Mouse (Mus musculus) urinary bladder, postnatal 36 days (tissue): ENCODE results near the gene Arl5c.

Experiments
- DNase-seq, 2 experiments: peaks; one replicate each; pipeline ENCODE4 v3.0.0; 2022; ENCODE audit warnings: low spot score in 2 of 2, mixed read lengths in 1 of 2

The Arl5c gene

GRCm38 (mm10) chr11:97995564-97996288 is at the start of gene Arl5c:
Arl5c (minus strand) TSS chr11:97996181.
- DNase-seq = peak in 1 of 2 experiments; percentile 30

DNA sequence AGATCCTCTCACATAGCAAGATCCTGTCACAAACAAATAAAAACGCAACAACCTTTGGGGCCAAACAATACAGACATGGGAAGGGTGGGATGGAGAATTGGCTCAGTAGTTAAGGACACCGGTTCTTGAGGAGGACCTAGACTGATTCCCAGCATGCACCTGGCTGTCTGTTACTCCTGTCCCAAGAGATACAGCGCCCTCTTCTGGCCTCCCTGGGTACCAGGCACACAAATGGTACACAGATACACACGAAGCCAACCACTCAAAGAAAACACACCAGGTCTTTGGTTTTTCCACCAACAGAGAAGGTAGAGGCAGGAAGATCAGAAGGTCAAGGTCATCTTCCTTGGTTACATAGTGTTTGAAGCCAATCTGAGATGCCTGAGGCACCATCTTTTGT is 49.6 kb upstream of the Arl5c start:
- DNase-seq = no peak

DNA sequence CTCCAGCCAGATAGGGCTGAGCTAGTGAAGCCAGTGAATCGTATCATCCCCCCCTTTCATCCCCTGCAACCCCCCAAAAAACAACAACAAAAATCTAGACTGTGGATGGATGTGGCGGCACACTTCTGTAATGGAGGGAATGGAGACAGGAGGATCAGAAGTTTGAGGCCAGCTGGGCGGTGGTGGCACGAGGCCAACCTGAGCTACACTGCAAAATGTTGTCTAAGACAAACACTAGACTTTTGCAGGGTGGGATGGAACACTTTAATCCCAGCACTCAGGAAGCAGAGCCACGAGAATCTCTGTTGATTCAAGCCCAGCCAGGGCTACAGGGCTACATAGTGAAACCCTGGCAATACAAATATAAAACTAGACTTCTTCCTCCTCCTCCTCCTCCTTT is 48.1 kb upstream of the Arl5c start:
- DNase-seq = no peak

- DNase-seq = no peak
Measured at GRCm38 (mm10) chr11:98042741-98043140, 46.8 kb upstream of the Arl5c start.

DNA sequence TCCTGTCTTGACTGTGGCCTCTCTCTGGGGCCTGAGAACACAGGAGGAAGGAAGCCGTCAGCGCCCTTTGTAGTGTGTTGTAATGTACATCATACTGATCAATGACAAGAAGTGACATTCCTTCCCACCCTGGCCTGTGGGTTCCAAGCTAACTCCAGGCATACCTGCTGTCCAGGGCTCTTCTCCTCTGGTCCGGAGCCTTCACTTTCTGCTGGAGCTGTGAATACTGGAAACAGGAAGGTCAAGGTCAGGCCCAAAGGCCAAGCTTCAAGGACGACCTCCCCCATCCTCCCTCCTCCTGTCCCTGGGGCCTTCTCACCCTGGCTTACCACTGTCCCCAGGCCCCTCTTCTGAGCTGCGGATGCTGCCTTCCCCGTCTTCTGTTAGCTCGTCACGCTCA is 45.0 kb upstream of the Arl5c start:
- DNase-seq = no peak

- DNase-seq = no peak
Measured at GRCm38 (mm10) chr11:98037871-98038270, 41.9 kb upstream of the Arl5c start.

DNA sequence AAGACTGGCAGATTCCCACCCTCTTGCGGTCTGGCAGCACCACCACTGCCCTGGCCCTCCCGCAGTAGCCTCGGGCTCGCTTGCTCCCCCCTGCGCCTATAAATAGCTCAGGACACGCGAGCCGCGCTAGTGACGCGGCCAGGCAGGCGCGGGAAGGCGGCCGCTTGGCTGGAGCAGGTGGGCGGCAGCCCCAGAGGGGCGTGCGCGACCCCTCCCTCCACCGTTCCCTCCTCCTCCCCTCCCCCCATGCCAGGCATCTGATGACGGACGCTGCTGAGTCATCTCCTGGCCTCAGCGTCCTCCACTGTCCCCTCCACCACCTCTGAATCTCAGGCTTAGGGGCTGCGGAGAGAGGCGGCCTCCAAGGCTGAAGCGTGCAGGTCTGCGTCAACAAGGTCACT is 40.0 kb upstream of the Arl5c start:
- DNase-seq = peak in 1 of 2 experiments; percentile 27

- DNase-seq = no peak
Measured at GRCm38 (mm10) chr11:98034840-98035239, 38.9 kb upstream of the Arl5c start.

DNA sequence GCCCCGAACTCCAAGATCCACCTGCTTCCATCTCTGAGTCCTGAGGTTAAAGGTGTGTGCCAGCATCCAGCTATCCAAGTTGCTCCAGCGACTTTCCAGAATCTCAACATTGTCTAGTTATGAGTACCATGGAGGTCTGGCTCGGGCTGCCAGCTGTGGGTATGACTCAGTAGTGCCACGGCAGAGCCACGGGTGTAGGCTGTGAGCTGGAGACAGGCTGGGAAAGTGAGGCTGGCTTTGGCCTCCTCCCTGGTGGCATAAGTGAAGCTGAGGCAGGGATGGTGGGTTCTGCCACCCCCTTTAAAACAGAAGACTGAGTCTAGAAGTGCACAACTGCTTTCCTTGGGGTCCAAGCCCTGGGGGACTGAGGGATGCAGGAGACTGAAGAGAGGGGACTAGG is 38.1 kb upstream of the Arl5c start:
- no peak for DNase-seq

- DNase-seq = peak; percentile 57 to 72
Measured at GRCm38 (mm10) chr11:98031443-98031770, 35.4 kb upstream of the Arl5c start.

DNA sequence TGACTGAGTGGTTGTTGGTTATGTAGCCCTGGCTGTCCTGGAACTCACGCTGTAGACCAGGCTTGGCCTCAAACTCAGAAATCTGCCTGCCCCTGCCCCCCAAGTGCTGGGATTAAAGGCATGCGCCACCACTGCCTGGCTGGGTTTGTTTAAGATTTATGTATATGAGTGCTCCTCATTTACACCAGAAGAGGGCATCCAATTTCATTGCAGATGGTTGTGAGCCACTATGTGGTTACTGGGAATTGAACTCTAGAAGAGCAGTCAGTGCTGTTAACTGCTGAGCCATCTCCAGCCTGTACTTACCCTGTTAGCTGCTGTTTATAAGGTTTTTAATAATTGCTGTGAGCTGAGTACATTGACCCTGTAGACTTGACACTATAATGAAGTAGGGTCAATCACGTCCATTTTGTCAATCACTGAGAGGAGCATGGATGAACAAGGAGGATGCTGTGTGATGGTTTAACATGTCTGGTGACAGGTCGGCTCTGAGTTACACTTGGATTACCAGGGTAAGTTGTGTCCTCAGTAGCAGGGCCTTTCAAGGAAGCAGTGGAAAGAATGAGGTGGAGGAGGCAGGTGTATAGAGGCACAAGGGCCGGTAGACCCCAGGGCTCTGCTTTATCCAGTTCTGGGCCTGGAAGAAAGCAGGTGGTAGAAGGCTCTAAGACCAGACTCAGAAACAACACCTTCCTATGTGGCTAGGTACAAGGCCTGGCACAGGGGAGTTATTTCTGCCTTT is 34.9 kb upstream of the Arl5c start:
- DNase-seq = no peak

GRCm38 (mm10) chr11:98027785-98028184 is 31.8 kb upstream of the Arl5c start:
- DNase-seq = no peak

DNA sequence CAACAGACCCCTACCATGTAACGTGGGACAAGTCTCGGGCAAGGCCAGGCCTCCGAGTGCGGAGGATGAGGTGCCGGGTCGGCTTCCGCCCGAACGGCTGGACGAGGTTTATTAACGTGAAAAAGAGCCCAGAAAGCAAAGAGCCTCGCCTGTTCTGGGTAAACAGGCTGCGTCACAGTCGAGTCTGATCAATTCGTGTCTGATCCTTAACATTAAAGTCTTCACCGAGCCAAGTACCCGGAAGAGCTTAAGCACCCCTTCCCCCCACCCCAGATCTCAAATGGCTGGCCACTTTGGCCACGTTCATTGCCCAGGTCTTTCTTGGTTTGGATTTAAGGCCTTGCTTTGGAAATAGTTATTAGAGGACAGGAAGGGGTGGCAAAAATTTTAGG is 31.3 kb upstream of the Arl5c start:
- DNase-seq = no peak

DNA sequence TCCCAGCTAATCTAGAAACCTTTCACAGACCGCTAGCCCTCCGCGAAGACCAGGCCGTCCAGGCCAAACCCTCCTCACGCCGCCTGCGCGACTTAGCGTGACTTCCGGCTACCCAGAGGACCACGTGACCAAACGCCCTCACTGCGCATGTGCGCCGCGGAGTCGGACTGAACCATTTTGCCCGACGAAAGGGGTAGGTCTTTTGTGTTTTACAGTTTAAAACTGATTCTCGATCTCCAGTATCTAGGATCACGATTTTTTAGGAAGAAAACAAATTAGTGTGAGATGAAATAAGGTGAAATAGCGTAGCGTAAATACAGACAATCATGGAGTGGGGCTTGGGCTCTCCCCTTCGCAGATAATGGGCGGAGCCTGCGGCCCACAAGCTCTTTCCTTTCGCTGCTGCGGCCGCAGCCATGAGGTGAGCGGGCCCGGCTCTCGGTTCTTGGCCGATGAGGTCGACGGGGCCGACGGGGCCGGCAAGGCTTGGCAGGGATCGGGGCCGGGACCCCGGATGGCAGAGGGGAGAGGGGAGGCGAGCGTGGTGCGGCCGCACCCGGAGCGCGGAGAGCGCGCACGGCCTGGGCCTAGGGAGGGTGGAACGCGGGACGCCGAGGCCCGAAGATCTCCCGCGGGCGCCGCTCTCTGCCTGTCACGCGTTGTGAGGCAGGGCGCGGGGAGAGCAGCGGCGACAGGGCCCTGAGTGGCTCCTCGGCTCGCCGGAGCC is 30.8 kb upstream of the Arl5c start, which contains the start of gene Rpl19:
Gene Rpl19 (plus strand): TSS at position 141 of the 727 bp plus-strand sequence.
- peak; percentile 87 to 93 for DNase-seq

- no peak for DNase-seq
Measured at GRCm38 (mm10) chr11:98026248-98026569, 30.2 kb upstream of the Arl5c start.

- no peak for DNase-seq
Measured at GRCm38 (mm10) chr11:98024516-98024915, 28.5 kb upstream of the Arl5c start.

- DNase-seq = peak; percentile 44 to 58
Measured at GRCm38 (mm10) chr11:98022555-98023371, 26.8 kb upstream of the Arl5c start, which contains the start of gene Cacnb1. Cacnb1 (minus strand) TSS chr11:98023034.

GRCm38 (mm10) chr11:98022253-98022554 is 26.2 kb upstream of the Arl5c start:
- no peak for DNase-seq

DNA sequence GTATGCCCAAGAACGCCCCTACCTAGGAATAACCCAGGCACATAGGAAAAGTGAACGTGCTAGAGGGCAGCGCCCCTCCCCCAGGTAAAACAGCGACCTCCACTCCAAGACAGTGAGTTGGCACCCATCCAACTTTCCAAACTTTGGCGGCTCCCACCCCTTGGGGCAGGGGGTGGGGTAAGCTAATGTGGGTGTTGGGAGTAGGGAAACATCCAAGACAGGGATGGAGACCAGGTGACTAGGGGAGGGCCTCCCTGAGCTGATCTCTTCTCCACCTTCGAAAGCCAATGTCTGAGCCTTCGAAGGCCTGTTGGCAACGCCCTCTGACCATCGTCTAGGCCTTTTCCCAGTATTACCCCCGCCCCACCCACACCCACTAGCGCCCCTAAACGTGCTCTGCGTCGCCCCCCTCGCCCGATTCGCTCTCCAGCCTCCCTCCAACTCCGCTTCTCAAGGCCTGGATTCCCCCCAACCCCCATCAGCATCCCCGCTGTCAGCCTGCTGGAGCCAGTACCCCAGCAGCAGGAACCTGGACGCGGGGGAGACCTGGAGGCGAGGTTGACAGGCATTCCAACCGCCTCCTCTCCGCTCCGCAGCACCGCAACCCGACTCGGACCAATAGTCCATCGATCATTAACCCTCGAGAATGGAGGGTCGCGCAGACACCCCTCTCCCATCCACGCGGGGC is 25.7 kb upstream of the Arl5c start:
- no peak for DNase-seq

GRCm38 (mm10) chr11:98021118-98021517 is 25.1 kb upstream of the Arl5c start:
- DNase-seq = no peak

DNA sequence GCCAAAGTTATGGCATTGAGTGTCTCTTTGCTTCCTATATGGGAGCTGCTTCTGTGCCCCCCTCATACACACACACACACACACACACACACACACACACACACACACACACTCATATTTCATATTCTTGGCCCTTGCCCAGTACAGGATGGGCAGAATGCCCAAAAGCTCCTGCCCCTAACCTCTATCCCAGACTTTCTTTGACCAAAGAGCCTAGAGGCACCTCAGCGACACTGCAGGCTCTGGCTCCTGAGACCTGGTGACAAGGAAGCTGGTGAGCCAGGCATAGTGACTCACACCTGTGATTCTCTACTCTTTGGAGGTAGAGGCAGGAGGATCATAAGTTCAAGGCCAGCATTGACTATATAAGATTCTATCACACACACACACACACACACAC is 24.7 kb upstream of the Arl5c start:
- DNase-seq = no peak
